Mouse (Mus musculus) MEL-GATA-1-ER (cell line): ENCODE results near the gene Dspp.

ENCODE experiments used
- DNase-seq: peaks from one replicate; pipeline ENCODE4 v3.0.0-alpha.2; 2012; ENCODE audit warnings: low read depth; ENCODE audit errors: extremely low read depth

The Dspp gene

GRCm38 (mm10) chr5:104195086-104195485 is 24.6 kb downstream of the Dspp start:
- DNase-seq: no peak

- DNase-seq: no peak
These were observed 30.8 kb downstream of the Dspp start for GRCm38 (mm10) chr5:104201153-104201950.

GRCm38 (mm10) chr5:104202351-104202750 is 31.8 kb downstream of the Dspp start, which contains the start of gene Dmp1:
Dmp1 (plus strand) TSS chr5:104202613.
- no peak for DNase-seq

- no peak for DNase-seq
These were observed 42.0 kb downstream of the Dspp start for GRCm38 (mm10) chr5:104212531-104212930.

GRCm38 (mm10) chr5:104218926-104219325 is 48.4 kb downstream of the Dspp start:
- DNase-seq: no peak

GRCm38 (mm10) chr5:104224299-104224698 is 53.8 kb downstream of the Dspp start:
- no peak for DNase-seq

GRCm38 (mm10) chr5:104224750-104225149 is 54.2 kb downstream of the Dspp start:
- DNase-seq: no peak

- no peak for DNase-seq
These were observed 58.0 kb downstream of the Dspp start for GRCm38 (mm10) chr5:104228497-104228896.
